Mouse (Mus musculus) testis, adult 2 months (tissue): ENCODE data around the gene Ngp. TPM values are rescaled to one million over a fixed set of nuclear protein-coding genes. Genes with fewer than 3 reads are reported as not detected.

Source experiments
- H3K27ac ChIP-seq: fragments of 200-500 bp; 2 replicates; pipeline ENCODE4 v1.5.1; 2012; ENCODE audit warnings: low read depth, low read length; ENCODE audit not compliant: control insufficient read depth, insufficient read depth
- H3K27me3 ChIP-seq: fragments of 200-500 bp; 2 replicates; pipeline ENCODE4 v1.6.1; 2012; ENCODE audit warnings: mild to moderate bottlenecking, low read length, moderate library complexity; ENCODE audit not compliant: control insufficient read depth, insufficient read depth
- H3K36me3 ChIP-seq: fragments of 200-500 bp; 2 replicates; pipeline ENCODE4 v1.6.1; 2012; ENCODE audit warnings: mild to moderate bottlenecking, low read length; ENCODE audit not compliant: control insufficient read depth, insufficient read depth
- H3K4me1 ChIP-seq: fragments of 200-500 bp; 2 replicates; pipeline ENCODE4 v1.6.1; 2012; ENCODE audit warnings: low read length; ENCODE audit not compliant: control insufficient read depth, insufficient read depth
- H3K4me3 ChIP-seq: fragments of 200-500 bp; 2 replicates; pipeline ENCODE4 v1.5.1; 2012; ENCODE audit warnings: low read depth, mild to moderate bottlenecking, low read length, moderate library complexity, mixed read lengths; ENCODE audit not compliant: control insufficient read depth
- CTCF ChIP-seq: fragments of 200-500 bp; IDR thresholded peaks from 2 replicates; pipeline ENCODE4 v1.5.1; 2012; ENCODE audit warnings: low read depth, mild to moderate bottlenecking, inconsistent platforms, low read length, moderate library complexity; ENCODE audit not compliant: control insufficient read depth, insufficient read depth, insufficient replicate concordance
- POLR2A ChIP-seq: fragments of 200-500 bp; IDR thresholded peaks from 2 replicates; pipeline ENCODE4 v1.6.1; 2012; ENCODE audit warnings: low read depth, mild to moderate bottlenecking, inconsistent platforms, low read length, moderate library complexity; ENCODE audit not compliant: control insufficient read depth
- polyA plus RNA-seq: library from polyadenylated mRNA; depleted of rRNA; stranded (reverse); fragments of >200 nt; gene quantifications from 2 replicates; pipeline ENCODE4 v1.2.3, GENCODE M21; 2012

Gene Ngp
- polyA plus RNA-seq, 1 experiment, result not detected

DNA sequence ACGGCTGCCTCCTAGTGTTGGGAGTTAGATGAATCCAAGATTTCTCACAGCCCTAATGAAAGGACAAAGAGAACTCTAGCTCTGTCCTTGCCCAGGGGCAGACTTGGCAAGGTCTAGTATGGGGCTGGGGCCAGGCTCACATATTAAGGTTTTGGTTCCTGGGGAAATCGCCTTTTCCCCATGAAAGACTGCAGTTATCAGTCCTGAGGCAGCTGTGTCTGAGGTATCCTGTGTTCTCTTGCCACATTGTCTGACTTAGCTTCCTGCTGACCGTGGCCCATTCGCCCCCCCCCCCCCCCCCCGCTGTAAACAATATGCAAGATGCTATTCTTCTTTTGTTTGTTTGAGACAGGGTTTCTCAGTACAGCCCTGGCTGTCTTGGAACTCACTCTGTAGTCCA is 20.5 kb downstream of the Ngp start:
- Histone ChIP-seq H3K36me3 (no peaks in the 10 kb centered on the region; the same call in 1 of the 2 replicates), H3K4me1 (no peaks in the 10 kb centered on the region), H3K27me3 (no peaks in the 10 kb centered on the region), H3K4me3 (no peak overlapping the region), H3K27ac (no peak overlapping the region)
- TF ChIP-seq POLR2A (no peak), CTCF (no peak)

DNA sequence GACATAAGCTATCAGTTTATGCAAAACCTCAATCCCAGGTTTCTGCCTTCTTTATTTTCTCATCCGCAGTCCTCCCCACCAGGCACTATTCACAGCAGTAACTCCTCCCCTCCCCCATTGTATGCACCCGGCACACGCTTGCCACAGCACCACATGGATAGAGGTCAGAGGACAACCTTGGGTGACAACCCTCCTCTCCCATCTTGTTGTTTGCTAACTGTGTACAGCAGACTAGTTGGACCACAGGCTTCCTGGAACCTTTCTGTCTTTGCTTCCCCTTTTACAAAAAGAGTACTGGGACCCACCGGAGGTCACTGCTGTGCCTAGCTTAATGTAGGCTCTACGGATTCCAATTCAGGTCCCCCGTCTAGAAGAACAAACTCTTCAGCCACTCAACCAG is 21.0 kb downstream of the Ngp start:
- Histone ChIP-seq H3K27ac (no peak overlapping the region), H3K4me1 (no peaks in the 10 kb centered on the region), H3K36me3 (no peaks in the 10 kb centered on the region; the same call in 1 of the 2 replicates), H3K4me3 (no peak overlapping the region), H3K27me3 (no peaks in the 10 kb centered on the region)
- TF ChIP-seq POLR2A (no peak), CTCF (no peak)

DNA sequence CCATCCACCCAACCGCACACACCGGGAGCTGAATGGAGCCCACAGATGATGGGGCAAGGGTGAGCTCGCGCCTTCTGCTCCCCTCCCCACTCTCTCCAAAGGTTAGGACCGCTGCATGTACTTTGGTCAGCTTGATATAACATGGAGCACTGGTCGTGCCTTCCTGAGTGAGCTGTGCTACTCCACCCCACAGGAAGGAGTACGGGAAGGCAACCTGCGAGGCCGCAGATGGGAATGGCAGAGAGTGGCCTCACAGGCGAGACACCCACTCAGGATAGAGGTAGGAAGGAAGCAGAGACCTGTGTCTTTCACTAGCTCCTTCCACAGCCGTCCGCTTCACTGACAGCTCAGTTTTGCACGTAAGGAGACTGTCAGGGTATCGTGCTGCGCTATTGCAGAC is 28.8 kb downstream of the Ngp start:
- no peak overlapping the region for H3K27ac ChIP-seq
- no peaks in the 10 kb centered on the region for H3K27me3 ChIP-seq
- H3K4me3 ChIP-seq, result no peak overlapping the region
- no peaks in the 10 kb centered on the region for H3K4me1 ChIP-seq
- no peaks in the 10 kb centered on the region; the same call in 1 of the 2 replicates for H3K36me3 ChIP-seq
- no peak for TF ChIP-seq POLR2A
- no peak for TF ChIP-seq CTCF

DNA sequence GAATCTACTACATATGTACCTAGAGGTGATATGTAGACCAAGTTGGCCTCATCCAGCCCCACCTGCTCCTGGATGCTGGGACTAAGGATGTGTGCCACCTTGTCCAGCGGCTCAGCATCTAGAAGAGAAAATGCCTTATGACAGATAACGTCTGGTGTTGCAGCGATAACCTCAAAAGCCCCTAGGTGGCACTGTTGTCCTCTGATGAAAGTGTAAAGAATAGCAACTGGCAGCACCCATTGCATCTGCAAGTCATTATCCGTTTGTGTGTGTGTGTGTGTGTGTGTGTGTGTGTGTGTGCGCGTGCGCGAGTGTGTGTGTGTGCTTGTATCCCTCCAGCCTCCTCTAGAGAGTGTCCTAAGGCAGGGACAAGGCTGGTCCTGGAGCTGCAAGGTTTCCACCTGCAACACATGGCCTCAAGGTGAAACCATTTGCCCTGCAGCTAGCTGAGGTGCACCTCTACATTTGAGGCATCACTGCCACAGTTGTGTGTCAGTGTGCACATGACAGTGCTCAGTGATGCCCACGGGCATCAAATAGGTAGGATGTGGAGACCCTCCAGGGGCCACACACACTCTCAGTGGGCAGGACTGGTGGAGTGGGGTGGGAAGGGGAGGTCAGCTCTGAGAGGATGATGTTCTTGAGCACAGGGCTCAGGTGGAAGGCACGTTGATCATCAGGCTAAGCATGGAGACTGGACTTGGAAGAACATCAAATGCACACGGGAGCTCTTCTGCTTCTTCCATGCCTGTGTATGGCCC is 29.5 kb downstream of the Ngp start:
- Histone ChIP-seq H3K4me1 (no peaks in the 10 kb centered on the region), H3K27ac (no peak overlapping the region), H3K36me3 (no peaks in the 10 kb centered on the region; the same call in 1 of the 2 replicates), H3K27me3 (no peaks in the 10 kb centered on the region), H3K4me3 (no peak overlapping the region)
- peak; percentile 30; the same call in 1 of the 2 replicates for TF ChIP-seq CTCF
- no peak for TF ChIP-seq POLR2A

DNA sequence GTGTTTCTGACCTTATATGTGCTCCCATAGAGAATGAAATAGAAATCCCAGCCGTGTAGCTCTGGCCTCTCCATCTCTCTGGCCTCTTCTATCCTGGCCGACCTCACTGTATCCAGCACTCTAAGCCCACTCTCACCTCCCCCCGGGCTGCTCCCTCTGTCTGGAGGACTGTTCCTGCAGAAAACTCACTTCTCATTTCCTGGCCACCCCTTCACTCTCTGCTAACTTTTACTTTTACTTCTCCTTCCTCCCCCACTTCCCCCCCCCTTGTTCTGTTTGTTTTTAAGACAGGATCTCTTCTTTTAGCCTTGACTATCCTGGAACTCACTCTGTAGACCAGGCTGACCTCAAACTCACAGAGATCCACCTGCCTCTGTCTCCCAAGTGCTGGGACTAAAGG is 33.0 kb downstream of the Ngp start:
- Histone ChIP-seq H3K4me3 (no peak overlapping the region), H3K36me3 (no peaks in the 10 kb centered on the region; the same call in 1 of the 2 replicates), H3K27ac (no peak overlapping the region), H3K4me1 (no peaks in the 10 kb centered on the region), H3K27me3 (no peaks in the 10 kb centered on the region)
- TF ChIP-seq CTCF (no peak), POLR2A (no peak)

DNA sequence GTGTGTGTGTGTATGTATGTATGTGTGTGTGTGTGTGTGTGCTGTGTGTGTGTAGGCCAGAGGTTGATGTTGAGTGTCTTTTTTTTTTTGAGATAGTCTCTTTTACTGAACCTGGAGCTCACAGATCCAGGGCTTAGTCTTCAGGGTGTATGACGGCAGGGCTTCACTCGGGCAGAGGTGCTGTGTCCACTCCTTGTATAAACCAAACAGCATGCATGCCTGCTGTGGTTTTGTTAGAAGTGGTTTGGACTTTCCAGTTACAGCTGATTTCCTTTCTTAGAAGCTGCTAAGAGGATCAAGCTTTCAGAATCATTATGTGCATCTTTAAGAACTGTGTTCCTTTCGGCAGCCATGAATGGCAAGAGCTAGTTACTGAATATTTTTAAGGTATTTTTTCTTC is 38.4 kb downstream of the Ngp start:
- no peak overlapping the region for H3K27ac ChIP-seq
- H3K4me1 ChIP-seq, result no peaks in the 10 kb centered on the region
- H3K27me3 ChIP-seq, result no peaks in the 10 kb centered on the region
- TF ChIP-seq POLR2A, result no peak
- TF ChIP-seq CTCF, result no peak
- H3K4me3 ChIP-seq, result no peak overlapping the region
- no peaks in the 10 kb centered on the region for H3K36me3 ChIP-seq

DNA sequence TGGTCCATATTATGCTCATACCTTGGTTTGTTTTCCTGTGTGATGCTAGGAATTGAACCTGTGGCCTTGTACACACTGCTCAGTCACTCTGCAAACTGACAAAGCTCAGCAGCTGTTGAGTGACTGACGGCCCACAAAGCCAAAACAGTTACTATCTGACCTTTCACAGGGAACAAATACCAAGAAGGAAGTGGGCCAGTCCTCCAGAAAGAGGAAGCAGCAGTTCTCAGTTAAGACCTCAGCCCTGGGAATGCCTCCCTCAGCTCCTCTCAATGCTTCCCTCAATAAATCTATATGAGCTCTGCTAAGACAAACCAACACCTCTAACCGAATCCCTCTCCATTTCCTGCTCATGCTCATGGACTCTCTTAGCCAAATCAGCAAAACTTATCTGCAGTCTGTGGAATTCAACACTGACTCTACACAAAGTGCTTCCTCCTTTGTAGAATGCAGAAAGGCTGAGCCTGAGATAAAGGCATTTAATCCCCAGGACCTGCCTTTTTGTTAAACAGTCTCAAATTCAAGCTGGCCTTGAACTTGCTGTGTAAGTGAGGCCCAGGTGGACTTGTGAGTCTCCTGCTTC is 39.7 kb downstream of the Ngp start:
- TF ChIP-seq POLR2A, result no peak
- no peak for TF ChIP-seq CTCF
- H3K27me3 ChIP-seq, result no peaks in the 10 kb centered on the region
- no peak overlapping the region for H3K27ac ChIP-seq
- no peaks in the 10 kb centered on the region for H3K4me1 ChIP-seq
- H3K36me3 ChIP-seq, result no peaks in the 10 kb centered on the region
- H3K4me3 ChIP-seq, result no peak overlapping the region
